Mouse (Mus musculus) stomach, postnatal 0 days (tissue): ENCODE measurements around the gene Ppfibp2. TPM values are rescaled to one million over a fixed set of nuclear protein-coding genes. Genes with fewer than 3 reads are reported as not detected.

Source experiments
- ATAC-seq: fragments of 200-750 bp; cut with Nextera tagmentation; 2 replicates; pipeline ENCODE4 v1.8.0; 2017; ENCODE audit not compliant: low FRiP score, low TSS enrichment
- DNase-seq: peaks from one replicate; pipeline ENCODE4 v3.0.0-alpha.2; 2016; ENCODE audit warnings: low spot score
- H3K27ac ChIP-seq: fragments of 300-500 bp; sonication (generic); replicated peaks from 2 replicates; pipeline ENCODE4 v1.5.1; 2014; ENCODE audit warnings: mild to moderate bottlenecking, control low read depth
- H3K27me3 ChIP-seq: fragments of 300-500 bp; sonication (generic); 2 replicates; pipeline ENCODE4 v1.6.1; 2014; ENCODE audit warnings: low read length; ENCODE audit not compliant: control insufficient read depth, insufficient read depth
- H3K36me3 ChIP-seq: fragments of 300-500 bp; sonication (generic); 2 replicates; pipeline ENCODE4 v1.6.1; 2014; ENCODE audit warnings: low read length, mixed read lengths; ENCODE audit not compliant: control insufficient read depth, insufficient read depth
- H3K4me1 ChIP-seq: fragments of 300-500 bp; sonication (generic); replicated peaks from 2 replicates; pipeline ENCODE4 v1.6.1; 2014; ENCODE audit warnings: antibody characterized with exemption; ENCODE audit not compliant: control insufficient read depth, insufficient read depth
- H3K4me2 ChIP-seq: fragments of 300-500 bp; sonication (generic); replicated peaks from 2 replicates; pipeline ENCODE4 v1.6.1; 2014; ENCODE audit warnings: low read depth, mild to moderate bottlenecking, control low read depth, moderate library complexity
- H3K4me3 ChIP-seq: fragments of 300-500 bp; sonication (generic); 2 replicates; pipeline ENCODE4 v1.5.1; 2014; ENCODE audit warnings: low read depth, low read length, control low read depth
- H3K9ac ChIP-seq: fragments of 300-500 bp; sonication (generic); 2 replicates; pipeline ENCODE4 v1.6.1; 2014; ENCODE audit warnings: mild to moderate bottlenecking, low read length, control low read depth, mixed read lengths
- H3K9me3 ChIP-seq: fragments of 300-500 bp; sonication (generic); 2 replicates; pipeline ENCODE4 v1.6.1; 2016; ENCODE audit warnings: low read length; ENCODE audit not compliant: control insufficient read depth
- CTCF ChIP-seq: IDR thresholded peaks from 2 replicates; pipeline ENCODE4 v1.5.1; 2016; ENCODE audit warnings: antibody characterized with exemption, low read depth, mild to moderate bottlenecking, moderate library complexity
- EP300 ChIP-seq: optimal IDR thresholded peaks from 2 replicates; pipeline ENCODE3; 2016; ENCODE audit warnings: antibody characterized with exemption
- WGBS: fragments of 180-500 bp; shearing (Covaris S2); extraction: QIAGEN DNeasy Blood & Tissue Kit; methylation state at CpG from one replicate; pipeline ENCODE4 v1.1.7; 2014; 5-methylcytosine and 5-hydroxymethylcytosine counted together
- polyA plus RNA-seq: library from polyadenylated mRNA; unstranded; fragments of >200 nt; fragmentation: Nextera tagmentation; extraction: Ambion mirVana; gene quantifications from 2 replicates; pipeline ENCODE4 v1.2.1, GENCODE M21; 2015

The Ppfibp2 gene
- polyA plus RNA-seq, 1 experiment from 2014 or later, result 17.8 TPM

GRCm38 (mm10) chr7:107690426-107691221 is 95.6 kb downstream of the Ppfibp2 start:
- Histone ChIP-seq H3K4me3 (no peak overlapping the region), H3K27me3 (no peaks in the 10 kb centered on the region), H3K4me1 (peaks cover 2% of the 10 kb centered on the region), H3K4me2 (no peak overlapping the region), H3K9ac (no peak overlapping the region), H3K27ac (peak overlapping the region; percentile 59), H3K36me3 (no peaks in the 10 kb centered on the region), H3K9me3 (no peaks in the 10 kb centered on the region)
- DNase-seq (no peak), ATAC-seq (no peak)
- TF ChIP-seq CTCF (no peak), EP300 (no peak)
- 34% methylated on average over 17 of the region's 17 CpGs for WGBS

GRCm38 (mm10) chr7:107691493-107691892 is 96.5 kb downstream of the Ppfibp2 start:
- Histone ChIP-seq H3K9ac (no peak overlapping the region), H3K27ac (peak overlapping the region; percentile 59), H3K4me2 (no peak overlapping the region), H3K36me3 (no peaks in the 10 kb centered on the region), H3K27me3 (no peaks in the 10 kb centered on the region), H3K4me3 (no peak overlapping the region), H3K9me3 (no peaks in the 10 kb centered on the region), H3K4me1 (peaks cover 2% of the 10 kb centered on the region; the same call in 1 of the 2 replicates)
- TF ChIP-seq EP300 (no peak), CTCF (no peak)
- WGBS, result 20% methylated on average over 6 of the region's 6 CpGs
- ATAC-seq, result peak; percentile 80
- peak; percentile 72 for DNase-seq

- no peak overlapping the region for H3K27ac ChIP-seq
- whole genome bisulfite sequencing, result 65% methylated on average over 10 of the region's 10 CpGs
Measured at GRCm38 (mm10) chr7:107694254-107694947, 99.4 kb downstream of the Ppfibp2 start.

GRCm38 (mm10) chr7:107697066-107697465 is 102.1 kb downstream of the Ppfibp2 start:
- H3K4me3 ChIP-seq, result no peak overlapping the region
- 0 out of 2 replicates have a peak, but pooled peaks cover 2% of the 10 kb centered on the region for H3K4me1 ChIP-seq
- no peak for ATAC-seq
- no peak for DNase-seq
- 87% methylated on average over 5 of the region's 5 CpGs for WGBS
- H3K9ac ChIP-seq, result no peak overlapping the region
- no peaks in the 10 kb centered on the region for H3K9me3 ChIP-seq
- H3K4me2 ChIP-seq, result no peak overlapping the region
- H3K27ac ChIP-seq, result no peak overlapping the region
- no peak for TF ChIP-seq EP300
- TF ChIP-seq CTCF, result no peak
- no peaks in the 10 kb centered on the region for H3K27me3 ChIP-seq
- no peaks in the 10 kb centered on the region for H3K36me3 ChIP-seq

More at GRCm38 (mm10) chr7:107694254-107694947, 99.4 kb downstream of the Ppfibp2 start:
- Histone ChIP-seq H3K27me3 (no peaks in the 10 kb centered on the region), H3K9me3 (no peaks in the 10 kb centered on the region), H3K36me3 (no peaks in the 10 kb centered on the region), H3K4me1 (0 out of 2 replicates have a peak, but pooled peaks cover 2% of the 10 kb centered on the region), H3K4me3 (no peak overlapping the region), H3K4me2 (no peak overlapping the region), H3K9ac (no peak overlapping the region)
- no peak for DNase-seq
- no peak for TF ChIP-seq EP300
- no peak for TF ChIP-seq CTCF
- no peak for ATAC-seq

- TF ChIP-seq EP300 (no peak), CTCF (no peak)
- H3K27ac ChIP-seq, result 0 out of 2 replicates have a peak overlapping the region, but pooled peaks have one; percentile 36
- DNase-seq (no peak), ATAC-seq (peak; percentile 23; the same call in 1 of the 2 replicates)
- no peak overlapping the region for H3K4me3 ChIP-seq
- no peaks in the 10 kb centered on the region for H3K9me3 ChIP-seq
- 53% methylated on average over 1 of the region's 1 CpGs for WGBS
- no peaks in the 10 kb centered on the region for H3K4me1 ChIP-seq
- H3K4me2 ChIP-seq, result no peak overlapping the region
- no peaks in the 10 kb centered on the region for H3K27me3 ChIP-seq
- no peak overlapping the region for H3K9ac ChIP-seq
- no peaks in the 10 kb centered on the region for H3K36me3 ChIP-seq
Measured at GRCm38 (mm10) chr7:107699926-107700325, 104.9 kb downstream of the Ppfibp2 start.

- Histone ChIP-seq H3K27ac (no peak overlapping the region), H3K4me2 (no peak overlapping the region), H3K4me1 (no peaks in the 10 kb centered on the region), H3K9ac (no peak overlapping the region), H3K9me3 (no peaks in the 10 kb centered on the region), H3K4me3 (no peak overlapping the region), H3K27me3 (no peaks in the 10 kb centered on the region), H3K36me3 (no peaks in the 10 kb centered on the region)
- 72% methylated on average over 5 of the region's 5 CpGs for WGBS
- peak; percentile 75 for ATAC-seq
- DNase-seq, result peak; percentile 67
- no peak for TF ChIP-seq CTCF
- TF ChIP-seq EP300, result no peak
Measured at GRCm38 (mm10) chr7:107700646-107701045, 105.6 kb downstream of the Ppfibp2 start.
